Mouse (Mus musculus) spleen, adult 2 months (tissue): ENCODE results near the gene Lsm14a. TPM values are rescaled to one million over a fixed set of nuclear protein-coding genes. Genes with fewer than 3 reads are reported as not detected.

Source experiments
- DNase-seq, 2 experiments: peaks; one replicate each; pipeline versions ENCODE4 v3.0.0 to v3.0.0-alpha.2; 2012 to 2021; ENCODE audit warnings: low spot score in 2 of 2, low read depth in 1 of 2
- H3K27ac ChIP-seq: fragments of 200-500 bp; 2 replicates; pipeline ENCODE4 v1.5.1; 2012; ENCODE audit warnings: low read length, inconsistent platforms; ENCODE audit not compliant: insufficient read depth
- H3K27me3 ChIP-seq: fragments of 200-500 bp; 2 replicates; pipeline ENCODE4 v1.6.1; 2012; ENCODE audit warnings: mild to moderate bottlenecking, moderate library complexity, low read length, inconsistent platforms; ENCODE audit not compliant: control insufficient read depth, insufficient read depth
- H3K36me3 ChIP-seq: fragments of 200-500 bp; 2 replicates; pipeline ENCODE4 v1.6.1; 2012; ENCODE audit warnings: mild to moderate bottlenecking, low read length, inconsistent platforms; ENCODE audit not compliant: control insufficient read depth, insufficient read depth
- H3K4me1 ChIP-seq: fragments of 200-500 bp; 2 replicates; pipeline ENCODE4 v1.6.1; 2011; ENCODE audit warnings: inconsistent platforms; ENCODE audit not compliant: control insufficient read depth, insufficient read depth, insufficient read length
- H3K4me3 ChIP-seq: fragments of 200-500 bp; 2 replicates; pipeline ENCODE4 v1.5.1; 2011; ENCODE audit warnings: mild to moderate bottlenecking, inconsistent platforms; ENCODE audit not compliant: insufficient read depth, insufficient read length; ENCODE audit errors: extremely low read depth
- CTCF ChIP-seq: fragments of 200-500 bp; IDR thresholded peaks from 2 replicates; pipeline ENCODE4 v1.5.1; 2011; ENCODE audit warnings: mild to moderate bottlenecking, inconsistent platforms; ENCODE audit not compliant: insufficient read depth, insufficient read length, insufficient replicate concordance; ENCODE audit errors: extremely low read depth
- POLR2A ChIP-seq: fragments of 200-500 bp; IDR thresholded peaks from 2 replicates; pipeline ENCODE4 v1.6.1; 2011; ENCODE audit warnings: low read depth, low read length, inconsistent platforms
- WGBS: fragments of 180-500 bp; shearing (Covaris S2); methylation state at CpG from one replicate; pipeline ENCODE4 v1.1.7; 2018; 5-methylcytosine and 5-hydroxymethylcytosine counted together
- polyA plus RNA-seq: library from polyadenylated mRNA; depleted of rRNA; stranded (reverse); fragments of >200 nt; gene quantifications from 2 replicates; pipeline ENCODE4 v1.2.3, GENCODE M21; 2012

Gene Lsm14a
- polyA plus RNA-seq, 1 experiment = 37.1 TPM

DNA sequence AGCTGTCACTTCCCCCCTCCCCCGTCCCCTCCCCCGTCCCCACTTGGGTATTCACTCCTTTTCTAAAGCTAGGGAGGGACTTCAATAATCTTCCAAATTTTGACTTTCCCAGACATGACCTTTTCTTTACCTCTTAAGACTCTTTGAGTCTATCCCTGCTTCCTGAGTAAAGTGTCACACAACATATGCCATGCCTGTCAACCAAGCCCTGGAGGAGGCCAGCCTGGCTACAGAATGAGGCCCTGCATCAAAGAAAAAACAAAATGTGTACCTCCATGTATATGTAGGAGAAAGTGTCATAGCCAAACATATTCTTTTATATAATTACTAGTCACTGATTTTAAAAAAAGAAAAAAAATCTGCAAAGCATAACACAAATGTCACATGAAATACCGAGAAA is 3.7 kb upstream of the Lsm14a start:
- no peak for DNase-seq
- TF ChIP-seq CTCF = no peak
- no peak for TF ChIP-seq POLR2A
- 93% methylated on average over 3 of the region's 3 CpGs for WGBS
- no peaks in the 10 kb centered on the region for H3K27me3 ChIP-seq
- H3K4me1 ChIP-seq = no peaks in the 10 kb centered on the region
- H3K27ac ChIP-seq = no peak overlapping the region
- no peak overlapping the region for H3K4me3 ChIP-seq
- 0 out of 2 replicates have a peak, but pooled peaks cover 3% of the 10 kb centered on the region for H3K36me3 ChIP-seq

DNA sequence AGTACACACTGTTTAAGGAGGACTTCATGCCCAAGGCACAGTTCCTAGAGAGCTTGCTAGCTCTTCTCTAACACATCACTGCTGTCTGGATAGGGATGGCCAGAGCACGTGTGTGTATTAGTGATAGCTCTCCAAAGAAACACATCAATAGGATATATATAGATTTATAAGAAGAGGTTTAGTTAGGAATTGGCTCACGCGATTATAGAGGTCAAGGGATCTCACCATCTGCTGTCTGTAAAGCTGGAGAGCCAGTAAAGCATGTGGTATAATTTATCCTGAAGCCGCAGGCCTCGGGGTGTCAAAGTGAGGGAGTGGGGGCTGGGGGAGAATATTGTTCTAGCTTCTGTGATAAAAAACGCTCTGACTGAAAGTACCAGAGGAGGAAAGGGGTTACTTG is 2.6 kb upstream of the Lsm14a start:
- H3K36me3 ChIP-seq = 0 out of 2 replicates have a peak, but pooled peaks cover 3% of the 10 kb centered on the region
- no peak overlapping the region for H3K27ac ChIP-seq
- no peak for TF ChIP-seq POLR2A
- TF ChIP-seq CTCF = no peak
- no peak for DNase-seq
- WGBS = 94% methylated on average over 6 of the region's 6 CpGs
- H3K4me3 ChIP-seq = no peak overlapping the region
- no peaks in the 10 kb centered on the region for H3K27me3 ChIP-seq
- peaks cover 4% of the 10 kb centered on the region; the same call in 1 of the 2 replicates for H3K4me1 ChIP-seq

DNA sequence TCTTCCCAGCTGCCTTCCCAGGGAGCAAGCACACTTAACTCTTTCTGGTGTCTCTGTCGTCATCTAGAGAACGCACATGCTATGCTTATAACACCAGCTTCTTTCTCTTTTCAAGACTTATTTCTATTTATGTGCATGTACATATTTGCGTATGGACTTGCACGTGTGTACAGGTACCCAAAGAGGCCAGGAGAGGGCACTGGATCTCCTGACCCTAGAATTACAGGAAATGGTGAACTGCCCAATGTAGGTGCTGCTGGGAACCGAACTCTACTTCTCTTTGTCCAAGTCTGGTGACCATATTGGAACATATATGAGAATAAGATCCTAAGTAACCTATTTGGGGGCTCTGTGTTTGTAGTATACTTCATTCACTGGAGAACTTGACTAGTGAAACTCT is 1.5 kb upstream of the Lsm14a start:
- no peaks in the 10 kb centered on the region for H3K27me3 ChIP-seq
- 0 out of 2 replicates have a peak, but pooled peaks cover 3% of the 10 kb centered on the region for H3K36me3 ChIP-seq
- whole genome bisulfite sequencing = 87% methylated on average over 5 of the region's 5 CpGs
- H3K27ac ChIP-seq = no peak overlapping the region
- no peak for TF ChIP-seq CTCF
- TF ChIP-seq POLR2A = no peak
- no peak for DNase-seq
- peaks cover 8% of the 10 kb centered on the region for H3K4me1 ChIP-seq
- H3K4me3 ChIP-seq = no peak overlapping the region

DNA sequence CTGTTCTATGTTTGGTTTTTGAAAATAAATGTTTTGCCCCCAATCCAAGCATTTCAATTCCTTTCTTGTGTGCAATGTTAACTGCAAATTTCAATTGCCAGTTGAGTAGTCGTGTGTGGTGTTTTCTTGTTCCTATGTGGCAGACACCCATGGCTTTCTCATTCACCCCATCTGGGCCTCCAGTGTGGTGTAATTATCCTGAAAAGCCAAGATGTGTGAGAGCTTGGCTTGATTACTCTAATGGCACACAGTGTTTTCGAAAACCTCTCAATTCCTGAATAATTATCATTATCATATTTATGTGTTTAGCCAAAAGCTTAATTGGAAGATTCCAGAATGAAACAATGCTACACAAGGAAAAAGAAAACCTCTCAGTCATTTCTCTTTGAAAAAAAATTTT is 976 bp upstream of the Lsm14a start:
- Histone ChIP-seq H3K27ac (no peak overlapping the region), H3K36me3 (0 out of 2 replicates have a peak, but pooled peaks cover 3% of the 10 kb centered on the region), H3K27me3 (no peaks in the 10 kb centered on the region), H3K4me3 (no peak overlapping the region), H3K4me1 (peaks cover 8% of the 10 kb centered on the region)
- no peak for DNase-seq
- no peak for TF ChIP-seq CTCF
- TF ChIP-seq POLR2A = no peak
- 86% methylated on average over 2 of the region's 2 CpGs for whole genome bisulfite sequencing

DNA sequence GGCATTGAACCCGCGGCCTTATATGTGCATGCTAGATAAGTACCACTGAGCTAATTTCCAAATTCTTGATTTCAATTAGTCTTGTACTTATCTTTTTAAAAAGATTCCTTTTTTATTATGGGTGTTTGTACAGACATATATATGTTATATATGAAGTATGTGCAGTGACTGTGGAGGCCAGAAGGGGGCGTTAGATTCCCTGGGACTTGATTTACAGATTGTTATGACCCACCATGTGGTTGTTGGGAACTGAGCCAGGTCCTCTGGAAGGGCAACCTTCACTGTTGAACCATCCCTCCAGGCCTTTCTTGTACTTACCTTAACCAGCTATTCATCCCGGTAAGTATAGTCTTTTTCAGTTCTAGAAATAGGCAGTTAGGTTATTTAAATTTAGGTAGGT is 780 bp downstream of the Lsm14a start:
- Histone ChIP-seq H3K27me3 (no peaks in the 10 kb centered on the region), H3K27ac (no peak overlapping the region), H3K36me3 (0 out of 2 replicates have a peak, but pooled peaks cover 3% of the 10 kb centered on the region), H3K4me3 (no peak overlapping the region), H3K4me1 (peaks cover 10% of the 10 kb centered on the region)
- TF ChIP-seq POLR2A (no peak), CTCF (no peak)
- no peak for DNase-seq
- WGBS = 70% methylated on average over 4 of the region's 4 CpGs

DNA sequence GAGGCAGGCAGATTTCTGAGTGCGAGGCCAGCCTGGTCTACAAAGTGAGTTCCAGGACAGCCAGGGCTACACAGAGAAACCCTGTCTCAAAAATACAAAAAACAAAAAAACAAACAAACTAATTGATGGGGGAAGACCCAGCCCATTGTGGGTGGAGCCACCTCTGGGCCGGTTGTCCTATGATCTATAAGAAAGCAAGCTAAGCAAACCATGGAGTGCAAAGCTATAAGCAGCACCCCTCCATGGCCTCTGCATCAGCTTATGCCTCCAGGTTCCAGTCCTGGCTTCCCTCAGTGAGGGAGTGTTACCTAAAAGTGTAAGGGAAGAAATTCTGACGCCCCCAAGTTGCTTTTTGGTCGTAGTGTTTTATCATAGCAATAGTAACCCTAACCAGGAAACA is 1.4 kb downstream of the Lsm14a start:
- Histone ChIP-seq H3K27ac (no peak overlapping the region), H3K36me3 (0 out of 2 replicates have a peak, but pooled peaks cover 3% of the 10 kb centered on the region), H3K27me3 (no peaks in the 10 kb centered on the region), H3K4me3 (no peak overlapping the region), H3K4me1 (peaks cover 15% of the 10 kb centered on the region)
- WGBS = 81% methylated on average over 4 of the region's 4 CpGs
- TF ChIP-seq CTCF (no peak), POLR2A (no peak)
- DNase-seq = no peak

DNA sequence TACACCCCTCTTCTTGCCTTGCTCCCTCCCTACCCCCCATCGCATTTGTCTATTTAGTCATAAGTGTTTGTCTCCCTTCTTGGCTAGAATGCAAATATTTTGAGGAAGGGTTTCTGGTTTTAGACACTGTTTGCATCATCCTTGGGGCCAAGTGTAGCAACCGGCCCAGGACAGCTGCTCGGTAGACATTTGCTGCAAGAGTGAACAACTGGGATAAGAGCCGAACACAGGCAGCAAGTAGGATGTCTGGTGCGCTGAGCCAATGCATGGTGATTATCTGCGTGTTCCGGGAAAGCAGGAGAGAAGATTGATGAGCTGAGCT is 2.3 kb downstream of the Lsm14a start:
- TF ChIP-seq CTCF (no peak), POLR2A (no peak)
- peaks cover 20% of the 10 kb centered on the region for H3K4me1 ChIP-seq
- no peak for DNase-seq
- H3K27me3 ChIP-seq = no peaks in the 10 kb centered on the region
- H3K27ac ChIP-seq = no peak overlapping the region
- 0 out of 2 replicates have a peak, but pooled peaks cover 3% of the 10 kb centered on the region for H3K36me3 ChIP-seq
- H3K4me3 ChIP-seq = no peak overlapping the region
- WGBS = 77% methylated on average over 7 of the region's 7 CpGs
